Mouse (Mus musculus) left cerebral cortex, adult 2 months (tissue): ENCODE measurements at regions not wholly inside any gene's neighbourhood (a gene's known extent, or its start where the extent isn't known, plus 50 kb on each side); places are given as distances from the start of the nearest gene placed in this dataset.
A peak's percentile ranks its signal among the peaks of the same experiment; 100 is the strongest.

Experiments
- DNase-seq, 2 experiments: peaks; one replicate each; pipeline ENCODE4 v3.0.0; 2021 to 2022; ENCODE audit warnings: low spot score in 2 of 2, mixed read lengths in 1 of 2; ENCODE audit errors: extremely low spot score in 1 of 2
- H3K27ac ChIP-seq: fragments of 200-600 bp; 2 replicates; pipeline ENCODE4 v1.8.1; 2022
- H3K4me3 ChIP-seq: fragments of 200-600 bp; 2 replicates; pipeline ENCODE4 v1.8.1; 2022
- CTCF ChIP-seq: fragments of 200-600 bp; IDR thresholded peaks from 2 replicates; pipeline ENCODE4 v1.8.1; 2022; ENCODE audit warnings: antibody characterized with exemption, mild to moderate bottlenecking, moderate library complexity
- intact Hi-C: fragments of 180-260 bp; cut with DNase I; formaldehyde crosslinking; loops from one replicate; pipeline ENCODE4 v1.15.1; 2025

DNA sequence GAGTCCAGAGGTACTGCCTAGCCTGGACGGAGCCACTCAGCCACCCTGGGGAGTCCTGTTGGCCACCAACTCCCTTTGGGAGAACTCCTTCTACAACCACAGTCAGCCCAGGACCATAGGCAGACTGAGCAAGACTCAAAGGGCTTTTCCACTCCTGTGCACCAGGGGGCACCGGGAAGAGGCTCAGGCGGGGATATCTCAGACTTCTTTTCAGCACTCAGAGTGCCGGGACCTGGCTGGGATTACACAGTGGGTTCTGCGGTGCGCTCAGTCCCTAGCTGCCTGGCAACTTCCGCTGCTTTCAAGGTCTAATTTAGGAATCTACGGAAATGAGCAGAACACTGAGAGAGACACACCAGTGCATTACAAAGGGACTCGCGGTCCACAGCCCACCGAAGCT is 136.1 kb upstream of the Gm12830 start:
- H3K4me3 ChIP-seq = no peak overlapping the region
- peak in 1 of 2 experiments; percentile 28 for DNase-seq
- no peak overlapping the region for H3K27ac ChIP-seq
- intact Hi-C loops = no loop called here
- peak; percentile 52 for TF ChIP-seq CTCF

DNA sequence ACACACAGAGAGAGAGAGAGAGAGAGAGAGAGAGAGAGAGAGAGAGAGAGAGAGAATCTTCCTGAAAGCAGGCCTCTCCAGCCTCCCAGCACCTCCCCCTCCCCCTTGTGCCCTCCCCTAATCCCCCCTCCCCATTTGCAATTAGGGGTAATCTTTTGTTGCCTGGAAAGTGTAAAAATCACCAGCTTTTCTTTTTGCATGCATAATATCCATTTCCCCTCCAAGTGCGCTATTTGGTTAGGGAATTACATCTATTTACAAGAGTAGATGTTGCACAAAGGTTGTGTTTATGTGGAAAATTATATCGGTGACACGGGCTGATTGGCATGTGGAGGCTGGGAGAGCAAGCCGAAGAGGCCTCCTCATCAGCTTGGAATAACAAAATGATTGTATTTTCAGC is 135.4 kb upstream of the Gm12830 start:
- Histone ChIP-seq H3K27ac (no peak overlapping the region), H3K4me3 (no peak overlapping the region)
- DNase-seq = no peak
- intact Hi-C loops = no loop called here
- no peak for TF ChIP-seq CTCF

DNA sequence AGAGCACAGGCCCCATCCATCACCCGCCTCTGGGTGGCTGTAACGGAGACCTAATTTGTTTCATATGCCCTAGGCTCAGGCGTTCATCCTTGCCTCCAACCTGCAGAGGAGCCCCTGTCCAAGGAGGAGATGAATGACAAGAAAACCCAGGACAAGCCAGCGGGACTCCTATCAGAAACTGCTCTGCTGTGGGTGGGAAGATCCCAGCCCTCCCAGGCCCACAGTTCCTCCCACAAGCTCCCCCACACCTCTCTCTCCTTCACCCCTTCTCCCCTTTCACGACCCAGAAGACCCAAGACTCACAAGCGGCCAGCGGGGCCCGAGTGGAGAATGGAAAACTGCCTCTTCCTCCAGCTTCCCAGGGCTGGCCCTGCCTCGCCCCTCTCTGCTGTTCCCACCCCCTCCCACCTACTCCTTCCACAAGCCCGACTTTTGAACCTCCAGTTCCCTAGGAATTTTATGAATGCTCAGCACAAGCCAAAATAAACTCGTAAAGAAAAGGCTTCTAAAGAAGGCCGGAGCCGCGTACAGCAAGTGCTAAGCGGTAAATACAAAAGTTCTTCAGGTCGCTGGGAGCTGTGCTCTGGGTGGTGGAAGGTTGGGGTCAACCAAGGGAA is 133.1 kb upstream of the Gm12830 start:
- no peak for DNase-seq
- intact Hi-C loops = no loop called here
- no peak overlapping the region for H3K27ac ChIP-seq
- no peak overlapping the region for H3K4me3 ChIP-seq
- no peak for TF ChIP-seq CTCF

DNA sequence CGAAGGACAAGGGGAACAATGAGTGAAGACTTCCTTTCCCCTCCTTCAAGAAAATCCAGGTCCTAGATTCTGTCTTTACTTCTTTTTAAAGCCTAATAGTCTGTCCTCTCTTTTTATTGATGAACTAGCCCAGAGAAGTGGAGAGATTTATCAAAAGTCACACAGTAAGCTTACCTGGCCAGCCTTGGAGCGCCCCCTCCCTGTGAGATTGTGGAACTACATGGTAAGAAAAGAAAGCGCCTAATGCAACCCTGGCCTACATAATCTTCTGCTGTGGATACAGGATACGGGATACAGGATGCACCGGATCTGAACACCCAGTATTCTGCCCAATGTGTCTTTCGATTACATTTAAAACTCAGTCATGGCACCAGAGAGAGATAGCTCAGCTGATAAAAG is 132.6 kb upstream of the Gm12830 start:
- Histone ChIP-seq H3K4me3 (no peak overlapping the region), H3K27ac (no peak overlapping the region)
- no peak for DNase-seq
- peak; percentile 54 for TF ChIP-seq CTCF
- intact Hi-C loops = no loop called here

DNA sequence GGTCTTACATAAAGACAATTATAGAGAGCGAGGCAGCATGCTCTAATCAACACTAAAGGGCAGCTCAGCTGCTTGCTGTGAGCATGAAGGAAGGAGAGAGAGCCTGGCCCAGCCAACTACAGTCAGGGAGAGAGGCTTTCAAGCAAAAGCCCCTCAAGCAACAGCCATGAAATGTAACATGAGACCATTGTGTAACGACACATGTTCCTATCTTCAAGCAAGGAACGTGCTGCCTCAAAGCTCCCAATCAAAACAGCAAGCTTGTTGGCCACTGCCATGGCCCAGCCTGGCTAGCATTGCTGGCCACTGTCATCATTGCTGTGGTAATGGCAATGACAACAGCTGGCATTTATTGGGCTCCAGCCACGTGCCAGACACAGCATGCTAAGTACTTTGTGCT is 115.9 kb upstream of the Gm12830 start:
- no peak overlapping the region for H3K27ac ChIP-seq
- no peak overlapping the region for H3K4me3 ChIP-seq
- no peak for TF ChIP-seq CTCF
- intact Hi-C loops = no loop called here
- DNase-seq = no peak

DNA sequence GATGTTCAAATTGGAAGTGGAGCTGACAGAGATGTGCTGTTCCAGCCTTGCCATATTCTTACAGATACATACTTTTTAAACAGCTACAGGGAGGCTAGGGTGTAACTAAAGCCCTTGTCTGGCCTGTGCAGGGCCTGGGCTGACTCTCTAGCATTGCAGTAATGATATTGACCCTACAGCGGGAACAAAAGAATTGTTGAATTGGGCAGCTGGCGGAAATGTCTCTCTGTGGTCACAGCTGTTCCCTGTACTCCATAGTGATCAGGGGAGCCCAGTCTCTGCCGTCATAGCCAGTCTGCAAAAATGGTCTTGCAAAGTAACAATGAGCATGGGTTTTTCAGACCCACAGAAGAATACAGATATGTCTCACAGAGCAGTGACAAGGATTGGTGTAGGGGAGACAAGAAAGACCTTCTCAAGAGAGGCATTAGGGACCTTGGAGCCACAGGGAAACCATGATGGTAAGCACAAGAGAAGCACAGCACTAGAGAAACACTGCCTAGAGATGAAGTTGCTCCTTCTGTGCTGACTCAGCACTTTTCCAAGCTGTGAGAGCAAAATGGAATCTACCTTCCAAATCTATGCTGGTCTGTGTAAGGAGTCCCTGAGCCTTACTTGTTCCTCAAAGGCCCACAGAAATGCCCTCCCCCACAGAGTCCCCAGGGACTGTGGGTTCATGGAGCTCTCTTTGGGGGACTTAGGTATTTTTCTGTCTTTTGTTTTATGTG is 111.2 kb upstream of the Gm12830 start:
- H3K4me3 ChIP-seq = no peak overlapping the region
- intact Hi-C loops = no loop called here
- no peak for DNase-seq
- H3K27ac ChIP-seq = no peak overlapping the region
- no peak for TF ChIP-seq CTCF

DNA sequence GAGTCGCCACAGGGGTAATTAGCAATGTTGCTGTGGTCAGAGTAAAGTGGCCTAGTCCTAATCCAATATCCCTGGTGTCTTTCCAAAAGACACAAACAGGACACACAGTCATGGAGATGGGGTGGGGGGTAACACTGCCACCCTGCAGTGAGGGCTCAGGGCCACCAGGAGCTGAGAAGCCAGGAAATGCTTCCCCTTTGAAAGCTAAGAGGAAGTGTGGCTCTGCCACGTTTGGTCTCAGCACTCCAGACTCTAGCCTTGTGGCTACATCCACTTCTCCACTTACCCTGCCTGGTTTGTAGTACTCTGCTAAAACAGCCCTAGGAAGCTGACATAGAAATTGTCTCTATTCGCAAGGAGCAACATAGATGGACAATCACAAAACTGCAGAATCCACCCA is 110.4 kb upstream of the Gm12830 start:
- Histone ChIP-seq H3K27ac (no peak overlapping the region), H3K4me3 (no peak overlapping the region)
- DNase-seq = no peak
- no peak; the same call in 1 of the 2 replicates for TF ChIP-seq CTCF
- intact Hi-C loops = no loop called here

DNA sequence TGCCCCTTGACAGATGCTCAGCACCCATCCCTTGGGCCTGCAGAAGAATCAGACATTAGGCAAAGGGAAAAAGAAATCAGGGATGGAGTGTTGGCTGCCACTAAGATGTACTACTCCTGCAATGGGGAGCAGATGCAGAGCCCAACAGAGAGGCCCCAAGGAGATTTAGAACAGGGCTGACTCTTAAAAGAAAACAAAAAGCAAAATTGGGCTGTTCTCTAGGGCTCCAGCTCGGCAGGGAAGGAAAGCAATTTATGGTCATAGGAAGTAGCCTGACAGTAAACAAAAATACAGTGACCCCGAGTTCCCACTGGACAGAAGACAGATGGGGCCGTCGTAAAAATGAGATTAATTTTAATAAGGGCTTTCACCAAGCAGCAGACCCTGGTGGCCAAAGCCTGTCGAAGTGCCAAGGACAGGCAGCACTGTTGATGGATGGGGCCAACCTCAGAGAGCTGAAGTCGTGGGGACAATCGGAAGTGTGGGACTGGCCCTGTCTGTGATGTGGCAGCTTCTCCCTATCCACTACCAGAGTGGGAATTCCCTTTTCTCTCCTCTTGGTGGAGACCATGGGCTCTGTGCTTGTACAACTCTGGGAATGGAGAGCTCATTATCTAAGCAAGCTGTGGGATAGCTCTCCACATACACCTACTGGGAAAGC is 109.4 kb upstream of the Gm12830 start:
- DNase-seq = no peak
- intact Hi-C loops = no loop called here
- TF ChIP-seq CTCF = no peak; the same call in 1 of the 2 replicates
- H3K27ac ChIP-seq = no peak overlapping the region
- no peak overlapping the region for H3K4me3 ChIP-seq

DNA sequence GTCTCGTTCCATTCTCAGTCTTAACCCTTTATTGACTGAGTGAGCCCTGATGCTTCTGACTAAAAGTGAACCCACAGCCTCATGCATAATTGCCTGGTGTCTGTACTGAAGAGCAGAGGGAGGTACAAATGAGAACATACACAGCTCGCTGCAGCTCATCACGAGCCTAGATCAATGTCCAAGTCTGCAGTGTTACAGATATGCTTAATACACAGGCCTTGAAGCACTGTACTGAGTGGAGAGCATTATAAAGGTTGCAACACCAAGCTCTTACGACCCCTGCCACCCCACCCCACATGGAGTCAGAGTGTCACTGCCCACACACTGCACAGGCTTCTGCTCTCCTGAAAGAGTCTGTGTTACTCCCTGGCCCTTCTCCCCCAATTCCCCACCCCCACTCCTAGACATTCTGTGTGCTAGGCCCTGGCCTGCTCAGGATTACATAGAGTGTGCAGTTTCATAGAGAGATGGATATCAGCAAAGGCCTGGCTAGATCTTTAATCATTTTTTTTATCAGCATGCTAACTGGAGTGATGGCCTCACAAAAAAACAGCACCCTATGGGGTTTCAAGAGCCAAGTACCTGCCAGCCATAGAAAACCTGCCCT is 108.5 kb upstream of the Gm12830 start:
- no peak for DNase-seq
- Histone ChIP-seq H3K4me3 (no peak overlapping the region), H3K27ac (no peak overlapping the region)
- intact Hi-C loops = no loop called here
- no peak for TF ChIP-seq CTCF

DNA sequence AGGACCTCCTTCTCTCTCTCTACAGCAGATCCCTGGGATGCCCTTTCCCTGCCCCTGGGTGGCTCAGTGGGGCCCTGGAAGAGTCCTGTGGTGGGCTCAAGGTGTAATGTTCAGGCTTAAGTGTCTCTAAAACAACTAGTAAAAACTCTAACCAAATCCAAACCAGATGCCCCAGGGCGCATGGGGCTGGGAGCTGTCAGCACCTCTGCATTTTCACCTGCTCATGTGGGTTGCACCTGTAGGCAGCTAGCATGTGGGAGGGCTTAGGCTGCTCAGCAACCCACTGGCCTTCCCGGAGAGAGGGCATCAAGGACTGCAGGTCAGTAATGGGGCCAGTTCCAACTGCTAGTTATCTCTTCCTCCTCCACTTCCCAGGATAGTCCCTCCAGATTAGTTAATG is 104.8 kb upstream of the Gm12830 start:
- H3K4me3 ChIP-seq = no peak overlapping the region
- no peak for TF ChIP-seq CTCF
- intact Hi-C loops = no loop called here
- no peak overlapping the region for H3K27ac ChIP-seq
- DNase-seq = no peak

DNA sequence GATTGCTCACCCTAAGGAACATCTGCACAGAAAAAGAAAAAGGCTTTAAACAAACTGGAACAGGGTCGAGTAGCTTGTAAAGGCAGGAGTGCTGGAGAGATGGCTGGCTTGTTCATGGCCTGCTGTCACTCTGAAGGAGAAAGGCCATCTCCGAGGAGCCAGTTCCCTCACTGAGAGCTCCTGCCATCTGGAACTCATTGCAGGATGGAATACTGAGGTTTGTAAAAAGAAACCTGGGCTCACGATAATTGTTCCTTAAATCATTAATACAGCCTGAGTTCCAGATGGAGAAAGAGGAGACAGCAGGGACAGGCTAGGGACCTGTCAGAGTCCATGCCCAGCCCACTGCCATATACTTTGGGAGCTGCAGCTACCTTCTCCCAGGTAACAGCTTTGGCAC is 100.8 kb upstream of the Gm12830 start:
- TF ChIP-seq CTCF = no peak
- H3K27ac ChIP-seq = no peak overlapping the region

DNA sequence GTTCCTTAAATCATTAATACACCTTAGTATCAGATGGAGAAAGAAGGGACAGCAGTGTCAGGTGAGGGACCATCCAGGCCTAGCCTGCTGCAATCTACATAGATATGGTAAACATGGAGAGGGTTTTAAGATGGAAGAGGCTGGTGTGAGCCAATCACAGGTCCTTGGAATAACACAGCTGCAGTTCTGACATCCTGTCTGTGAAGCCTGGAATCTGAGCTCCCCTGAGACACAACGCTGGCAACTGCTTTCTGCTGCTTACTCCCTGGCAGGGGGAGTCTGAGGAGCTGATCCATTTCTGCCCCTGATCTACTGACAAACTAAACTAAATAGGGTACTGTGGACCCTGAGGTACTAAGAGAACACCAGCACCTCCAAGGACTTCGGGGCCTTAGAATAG is 100.1 kb upstream of the Gm12830 start:
- no peak overlapping the region for H3K27ac ChIP-seq
- DNase-seq = no peak
- intact Hi-C loops = no loop called here
- TF ChIP-seq CTCF = no peak
- H3K4me3 ChIP-seq = no peak overlapping the region

More for the DNA sequence above, 100.8 kb upstream of the Gm12830 start:
- H3K4me3 ChIP-seq = no peak overlapping the region
- no peak for DNase-seq
- intact Hi-C loops = no loop called here
